Mouse (Mus musculus): ENCODE measurements around the gene Mrtfa. TPM values are rescaled to one million over a fixed set of nuclear protein-coding genes. Genes with fewer than 3 reads are reported as not detected.
A peak's percentile ranks its signal among the peaks of the same experiment; 100 is the strongest.

Mrtfa gene
- total RNA-seq, 4 experiments from 2014 or later, result 23.4 to 48.9 (median 33.4) TPM

GRCm38 (mm10) chr15:80977620-80978334, 212.8 kb downstream of the Mrtfa start, which contains the start of gene Sgsm3:
Sgsm3 (plus strand) TSS chr15:80977765.
- peak; percentile 76 for DNase-seq

GRCm38 (mm10) chr15:80975666-80976065, 214.9 kb downstream of the Mrtfa start:
- no peak for DNase-seq

GRCm38 (mm10) chr15:80974311-80974710, 216.2 kb downstream of the Mrtfa start:
- DNase-seq, result no peak

- no peak for DNase-seq
These were observed 221.2 kb downstream of the Mrtfa start for GRCm38 (mm10) chr15:80969371-80969770.

Other genes starting within 250 kb of the Mrtfa start
- gene Adsl, start 242.3 kb downstream of the Mrtfa start, total RNA-seq (2022), result 10 to 100 TPM; 34.3 to 44.6 (median 37.3) TPM
- gene Sgsm3, start 213.0 kb downstream of the Mrtfa start, total RNA-seq (2022), result 10 to 100 TPM; 21.3 to 32.9 (median 26.6) TPM
- gene Mchr1, start 44.7 kb upstream of the Mrtfa start, total RNA-seq (2022), result under 1 TPM; 0.15 to 0.86 (median 0.51) TPM
- 100 to 1,000 TPM in 2 of 4 experiments, 10 to 100 TPM in 2; 70.7 to 112 (median 90.9) TPM for gene Slc25a17, start 170.1 kb upstream of the Mrtfa start, total RNA-seq (2022)
- gene St13, start 209.3 kb upstream of the Mrtfa start, total RNA-seq (2022), result 100 to 1,000 TPM; 163 to 268 (median 222) TPM
- 10 to 100 TPM; 24.8 to 34.4 (median 28.9) TPM for gene Xpnpep3, start 209.4 kb upstream of the Mrtfa start, total RNA-seq (2022)
- under 1 TPM in 1 of 4 experiments, not detected in 3; 0.34 TPM for gene Dnajb7, start 217.5 kb upstream of the Mrtfa start, total RNA-seq (2022)